Mouse (Mus musculus) midbrain, postnatal 0 days (tissue): ENCODE measurements around the gene Chit1. TPM values are rescaled to one million over a fixed set of nuclear protein-coding genes. Genes with fewer than 3 reads are reported as not detected.

Experiments
- ATAC-seq: fragments of 200-750 bp; cut with Nextera tagmentation; 2 replicates; pipeline ENCODE4 v1.8.0; 2017; ENCODE audit warnings: moderate number of reproducible peaks, mild to moderate bottlenecking, moderate TSS enrichment, moderate library complexity; ENCODE audit not compliant: low FRiP score
- DNase-seq: peaks from one replicate; pipeline ENCODE4 v3.0.0-alpha.2; 2015; ENCODE audit warnings: low spot score
- H3K27ac ChIP-seq: fragments of 300-500 bp; sonication (generic); 2 replicates; pipeline ENCODE4 v1.5.1; 2014; ENCODE audit warnings: low read depth, mild to moderate bottlenecking, low read length, mixed read lengths
- H3K27me3 ChIP-seq: fragments of 300-500 bp; sonication (generic); 2 replicates; pipeline ENCODE4 v1.6.1; 2014; ENCODE audit warnings: low read length, control low read depth, mixed read lengths; ENCODE audit not compliant: insufficient read depth
- H3K36me3 ChIP-seq: fragments of 300-500 bp; sonication (generic); 2 replicates; pipeline ENCODE4 v1.6.1; 2014; ENCODE audit warnings: low read length, control low read depth, mixed read lengths; ENCODE audit not compliant: insufficient read depth
- H3K4me1 ChIP-seq: fragments of 300-500 bp; sonication (generic); 2 replicates; pipeline ENCODE4 v1.6.1; 2014; ENCODE audit warnings: mild to moderate bottlenecking, control low read depth, antibody characterized with exemption, low read length, mixed read lengths; ENCODE audit not compliant: insufficient read depth
- H3K4me2 ChIP-seq: fragments of 300-500 bp; sonication (generic); 2 replicates; pipeline ENCODE4 v1.6.1; 2014; ENCODE audit warnings: low read depth, mild to moderate bottlenecking, low read length, mixed read lengths; ENCODE audit not compliant: poor library complexity, severe bottlenecking
- H3K4me3 ChIP-seq: fragments of 300-500 bp; sonication (generic); 2 replicates; pipeline ENCODE4 v1.5.1; 2014; ENCODE audit warnings: low read depth, mild to moderate bottlenecking, low read length, moderate library complexity
- H3K9ac ChIP-seq: fragments of 300-500 bp; sonication (generic); replicated peaks from 2 replicates; pipeline ENCODE4 v1.6.1; 2014; ENCODE audit warnings: mild to moderate bottlenecking, low read length, moderate library complexity, mixed read lengths; ENCODE audit not compliant: poor library complexity, severe bottlenecking
- H3K9me3 ChIP-seq: fragments of 300-500 bp; sonication (generic); 2 replicates; pipeline ENCODE4 v1.6.1; 2016; ENCODE audit warnings: low read length, control low read depth
- CTCF ChIP-seq: IDR thresholded peaks from 2 replicates; pipeline ENCODE4 v1.5.1; 2016; ENCODE audit warnings: antibody characterized with exemption, mild to moderate bottlenecking
- WGBS: fragments of 180-500 bp; shearing (Covaris S2); extraction: QIAGEN DNeasy Blood & Tissue Kit; methylation state at CpG from one replicate; pipeline ENCODE4 v1.1.7; 2014; 5-methylcytosine and 5-hydroxymethylcytosine counted together
- polyA plus RNA-seq: library from polyadenylated mRNA; unstranded; fragments of >200 nt; fragmentation: Nextera tagmentation; extraction: Ambion mirVana; gene quantifications from 2 replicates; pipeline ENCODE4 v1.2.1, GENCODE M21; 2015
- total RNA-seq: library from RNA; depleted of rRNA; stranded (reverse); fragments of >200 nt; gene quantifications from 2 replicates; pipeline ENCODE4 v1.2.3, GENCODE M21; 2014

The Chit1 gene
- total and polyA plus RNA-seq, 2 experiments from 2014 or later: 0.21 to 0.99 TPM

DNA sequence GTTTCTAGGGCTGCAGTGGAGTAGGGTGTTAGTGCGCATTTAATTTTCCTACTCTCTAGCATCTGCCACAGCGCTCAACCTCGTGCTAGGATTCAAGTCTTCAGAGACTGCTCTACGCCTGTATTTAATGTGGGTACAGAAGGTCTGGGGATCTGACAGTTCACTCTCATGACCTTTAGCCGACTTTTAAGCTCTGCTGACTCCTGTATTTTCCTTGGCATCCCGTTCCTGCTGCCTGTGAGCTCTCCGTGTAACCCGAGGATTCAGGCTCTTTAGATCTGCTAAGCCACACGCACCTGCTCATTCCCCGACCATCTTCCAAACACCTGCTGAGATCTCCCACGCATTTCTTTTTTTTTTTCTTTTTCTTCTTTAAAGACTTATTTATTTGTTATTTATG, 22.3 kb downstream of the Chit1 start:
- no peak for TF ChIP-seq CTCF
- Histone ChIP-seq H3K9ac (no peak overlapping the region), H3K9me3 (no peaks in the 10 kb centered on the region), H3K4me3 (no peak overlapping the region), H3K27me3 (no peaks in the 10 kb centered on the region), H3K36me3 (no peaks in the 10 kb centered on the region), H3K4me2 (no peak overlapping the region), H3K27ac (no peak overlapping the region), H3K4me1 (no peaks in the 10 kb centered on the region)
- DNase-seq: no peak
- no peak for ATAC-seq
- WGBS: 59% methylated on average over 11 of the region's 11 CpGs

DNA sequence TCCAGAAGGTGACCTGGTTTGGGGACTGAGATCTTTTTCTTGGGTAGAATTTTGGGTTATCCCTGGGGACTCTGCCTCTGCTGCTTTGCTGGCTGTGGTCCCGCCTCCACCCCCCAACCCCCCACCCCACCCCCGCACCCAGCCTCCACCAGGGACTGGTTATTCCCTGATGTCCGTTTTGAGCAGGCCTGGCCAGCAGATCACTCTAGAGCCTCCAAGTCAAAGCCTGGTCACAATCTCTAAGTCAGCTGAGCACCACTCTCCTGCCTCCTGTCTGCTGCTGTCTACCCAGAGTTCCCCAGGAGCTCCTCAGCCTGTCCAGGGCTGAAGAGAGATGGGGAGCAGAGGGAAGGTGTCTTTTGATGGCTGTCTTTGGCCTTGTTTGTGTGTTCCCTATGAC, 25.3 kb downstream of the Chit1 start:
- Histone ChIP-seq H3K9ac (no peak overlapping the region), H3K4me3 (no peak overlapping the region), H3K36me3 (no peaks in the 10 kb centered on the region), H3K4me1 (no peaks in the 10 kb centered on the region), H3K27ac (no peak overlapping the region), H3K4me2 (no peak overlapping the region), H3K9me3 (no peaks in the 10 kb centered on the region), H3K27me3 (no peaks in the 10 kb centered on the region)
- no peak for TF ChIP-seq CTCF
- ATAC-seq: no peak
- DNase-seq: no peak
- WGBS: 68% methylated on average over 3 of the region's 3 CpGs

GRCm38 (mm10) chr1:134138424-134138823, 27.4 kb downstream of the Chit1 start:
- Histone ChIP-seq H3K4me1 (peaks cover 9% of the 10 kb centered on the region; the same call in 1 of the 2 replicates), H3K9ac (no peak overlapping the region), H3K4me2 (no peak overlapping the region), H3K36me3 (no peaks in the 10 kb centered on the region), H3K9me3 (no peaks in the 10 kb centered on the region), H3K27me3 (no peaks in the 10 kb centered on the region), H3K4me3 (no peak overlapping the region), H3K27ac (no peak overlapping the region)
- no peak for ATAC-seq
- no peak for DNase-seq
- TF ChIP-seq CTCF: no peak
- WGBS: 92% methylated on average over 9 of the region's 9 CpGs

DNA sequence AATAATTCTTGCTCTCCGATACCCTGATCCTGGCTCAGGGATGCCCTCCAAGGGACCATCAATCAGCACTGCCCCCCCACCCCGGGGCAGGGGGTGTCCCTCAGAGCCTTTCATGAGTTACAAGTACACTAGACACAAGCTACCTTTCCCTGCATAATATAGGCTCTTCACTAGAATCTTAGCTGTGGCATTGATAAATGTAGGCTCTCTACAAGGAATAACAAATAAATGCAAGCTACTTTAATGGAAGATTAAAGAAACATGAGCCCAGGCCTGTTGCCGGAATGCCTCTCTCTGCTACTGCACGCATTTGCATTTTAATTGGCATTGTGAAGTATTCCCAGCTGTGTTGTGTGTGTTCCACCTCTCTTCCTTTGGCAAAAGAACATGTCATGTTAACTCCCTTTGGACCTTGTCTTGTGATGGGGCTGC, 31.3 kb downstream of the Chit1 start:
- H3K9me3 ChIP-seq: no peaks in the 10 kb centered on the region
- H3K4me1 ChIP-seq: peaks cover 9% of the 10 kb centered on the region; the same call in 1 of the 2 replicates
- no peak overlapping the region for H3K4me3 ChIP-seq
- no peaks in the 10 kb centered on the region for H3K27me3 ChIP-seq
- ATAC-seq: no peak
- peak; percentile 54 for DNase-seq
- TF ChIP-seq CTCF: no peak
- H3K27ac ChIP-seq: no peak overlapping the region
- H3K4me2 ChIP-seq: no peak overlapping the region
- H3K9ac ChIP-seq: no peak overlapping the region
- no peaks in the 10 kb centered on the region for H3K36me3 ChIP-seq
- 32% methylated on average over 4 of the region's 4 CpGs for WGBS

DNA sequence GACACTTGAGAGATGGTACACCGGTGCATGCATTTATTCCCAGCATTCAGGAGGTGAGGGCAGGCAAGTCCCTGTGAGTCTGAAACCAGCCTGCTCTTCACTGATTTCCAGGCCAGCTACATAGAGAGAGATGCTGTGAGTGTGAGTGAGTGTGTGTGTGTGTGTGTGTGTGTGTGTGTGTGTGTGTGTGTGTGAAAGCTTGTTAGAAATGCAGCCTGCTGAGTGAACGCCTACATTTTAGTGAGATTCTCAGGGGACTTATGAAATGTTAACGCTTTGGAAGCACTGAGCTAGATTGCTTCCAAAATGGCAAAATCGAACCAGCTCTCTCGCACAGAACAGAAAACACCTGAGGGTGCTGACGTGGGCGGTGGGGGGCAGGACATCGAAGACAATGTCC, 35.0 kb downstream of the Chit1 start:
- Histone ChIP-seq H3K4me1 (peaks cover 9% of the 10 kb centered on the region; the same call in 1 of the 2 replicates), H3K4me3 (no peak overlapping the region), H3K9ac (no peak overlapping the region), H3K27ac (no peak overlapping the region), H3K4me2 (no peak overlapping the region), H3K9me3 (no peaks in the 10 kb centered on the region), H3K27me3 (no peaks in the 10 kb centered on the region; the same call in 1 of the 2 replicates), H3K36me3 (no peaks in the 10 kb centered on the region)
- no peak for TF ChIP-seq CTCF
- WGBS: 81% methylated on average over 8 of the region's 8 CpGs
- ATAC-seq: no peak
- peak; percentile 21 for DNase-seq

DNA sequence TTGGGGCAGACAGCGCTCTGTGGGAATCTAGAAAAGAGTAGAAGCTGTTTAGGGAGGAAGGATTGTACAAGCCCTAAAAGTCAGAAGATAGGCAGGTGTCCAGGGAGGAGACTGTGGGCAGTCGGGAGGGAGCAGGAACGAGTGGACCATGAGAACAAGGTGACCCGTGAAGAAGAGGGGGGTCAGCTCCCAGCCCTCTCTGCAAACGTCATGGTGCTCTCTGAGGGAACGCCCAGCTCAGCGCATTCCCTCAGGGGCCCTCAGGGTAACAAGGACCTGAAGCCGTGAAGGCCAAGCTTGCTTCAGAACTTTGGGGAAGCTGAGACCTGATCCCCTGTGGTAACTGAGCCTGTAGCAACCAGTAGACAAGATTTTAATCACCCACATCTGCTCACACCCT, 39.0 kb downstream of the Chit1 start:
- ATAC-seq (no peak), DNase-seq (no peak)
- H3K4me2 ChIP-seq: no peak overlapping the region
- no peak overlapping the region for H3K4me3 ChIP-seq
- no peak for TF ChIP-seq CTCF
- H3K27ac ChIP-seq: no peak overlapping the region
- H3K9ac ChIP-seq: no peak overlapping the region
- no peaks in the 10 kb centered on the region for H3K36me3 ChIP-seq
- no peaks in the 10 kb centered on the region; the same call in 1 of the 2 replicates for H3K27me3 ChIP-seq
- no peaks in the 10 kb centered on the region for H3K9me3 ChIP-seq
- H3K4me1 ChIP-seq: no peaks in the 10 kb centered on the region
- WGBS: 68% methylated on average over 8 of the region's 8 CpGs
